Mouse (Mus musculus) neural tube, embryonic 10.5 days (tissue): ENCODE measurements at regions not wholly inside any gene's neighbourhood (a gene's known extent, or its start where the extent isn't known, plus 50 kb on each side); places are given as distances from the start of the nearest gene placed in this dataset.
A peak's percentile ranks its signal among the peaks of the same experiment; 100 is the strongest.

Experiments used
- DNase-seq: peaks from one replicate; pipeline ENCODE4 v3.0.0-alpha.2; 2017; ENCODE audit warnings: low spot score; ENCODE audit errors: extremely low spot score

- DNase-seq, result no peak
These were observed 139.6 kb upstream of the Gm26897 start for GRCm38 (mm10) chr5:111594111-111594510.

- no peak for DNase-seq
These were observed 138.3 kb upstream of the Gm26897 start for GRCm38 (mm10) chr5:111595438-111595837.

DNA sequence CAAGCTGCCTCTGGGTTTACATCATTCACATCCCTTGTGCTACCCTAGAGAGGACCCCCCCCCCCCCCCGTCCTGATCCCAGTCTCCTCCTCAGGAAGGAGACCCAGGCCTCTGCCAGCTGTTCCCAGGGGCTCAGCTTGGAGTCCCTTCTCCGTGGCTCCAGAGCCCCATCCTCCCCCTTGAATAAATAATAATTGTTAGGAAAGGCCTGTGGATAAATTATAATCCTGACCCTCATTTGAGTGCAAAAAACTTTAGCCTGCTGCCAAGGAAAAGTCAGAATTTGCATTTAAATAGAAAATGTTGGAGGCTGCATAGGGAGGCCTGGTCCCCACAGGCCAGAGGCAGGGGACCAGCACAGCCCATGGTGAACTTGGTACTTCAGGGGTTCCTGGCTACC is 136.0 kb upstream of the Gm26897 start:
- DNase-seq, result no peak

DNA sequence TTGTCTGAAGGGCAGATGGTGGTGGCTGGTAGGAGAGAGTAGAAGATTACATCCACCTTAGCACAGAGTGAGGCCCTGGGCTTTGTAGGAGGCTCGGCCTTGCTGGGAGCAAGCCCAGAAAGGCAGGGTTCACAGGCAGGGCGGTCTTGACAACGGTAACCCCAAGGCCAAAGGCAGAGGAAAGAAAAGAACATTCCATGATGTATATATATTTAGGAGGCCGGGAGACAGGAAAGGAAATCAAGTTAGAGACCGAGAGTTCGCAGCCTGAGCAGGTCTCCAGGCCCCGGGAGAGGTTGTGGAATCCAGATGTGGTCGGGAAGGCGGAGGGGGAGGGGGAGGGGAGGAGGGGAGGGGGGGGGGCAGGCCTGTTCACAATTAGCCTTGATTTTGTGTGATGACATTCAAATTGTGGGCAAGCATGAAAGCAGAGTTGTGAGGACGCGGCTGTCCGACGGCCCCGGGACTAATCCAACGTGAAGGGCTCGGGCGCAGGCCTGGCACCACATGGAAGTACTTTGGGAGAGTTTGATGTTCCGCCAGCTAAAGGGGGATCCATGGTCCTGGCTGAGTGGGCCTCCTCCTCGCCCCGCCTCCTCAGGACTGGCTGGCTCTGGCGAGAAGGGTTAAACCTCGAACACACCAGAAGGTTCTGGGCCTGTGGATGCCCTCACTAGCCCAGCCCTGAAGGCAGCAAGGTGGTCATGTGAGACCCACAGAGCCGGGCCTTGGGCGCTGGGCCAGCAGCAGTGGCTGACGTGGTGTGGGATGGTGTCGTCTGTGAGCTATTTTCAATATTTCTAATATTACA is 131.8 kb upstream of the Gm26897 start:
- DNase-seq, result peak; percentile 52

GRCm38 (mm10) chr5:111613687-111614086 is 120.0 kb upstream of the Gm26897 start:
- DNase-seq, result no peak

DNA sequence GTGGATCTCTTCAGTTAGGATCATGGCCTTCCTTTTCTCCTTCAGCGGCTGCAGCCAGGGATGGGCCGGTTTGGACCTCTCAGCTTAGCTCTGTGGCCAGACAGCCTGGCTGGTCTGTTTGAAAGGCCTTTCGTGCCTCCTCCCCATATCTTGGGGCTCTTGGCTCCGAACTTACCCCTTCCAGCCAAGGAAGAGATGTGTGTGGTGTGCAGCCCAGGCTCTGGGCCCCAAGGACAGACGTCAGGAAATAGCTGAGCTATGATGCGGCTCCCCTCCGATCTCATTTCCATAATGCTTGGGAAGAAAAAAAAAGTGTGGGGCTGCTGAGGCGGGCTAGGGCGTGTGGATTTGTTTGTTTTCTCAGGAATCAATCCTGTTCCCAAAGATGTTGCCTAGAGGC is 113.8 kb upstream of the Gm26897 start:
- DNase-seq, result no peak

GRCm38 (mm10) chr5:111620626-111621025 is 113.1 kb upstream of the Gm26897 start:
- no peak for DNase-seq

DNA sequence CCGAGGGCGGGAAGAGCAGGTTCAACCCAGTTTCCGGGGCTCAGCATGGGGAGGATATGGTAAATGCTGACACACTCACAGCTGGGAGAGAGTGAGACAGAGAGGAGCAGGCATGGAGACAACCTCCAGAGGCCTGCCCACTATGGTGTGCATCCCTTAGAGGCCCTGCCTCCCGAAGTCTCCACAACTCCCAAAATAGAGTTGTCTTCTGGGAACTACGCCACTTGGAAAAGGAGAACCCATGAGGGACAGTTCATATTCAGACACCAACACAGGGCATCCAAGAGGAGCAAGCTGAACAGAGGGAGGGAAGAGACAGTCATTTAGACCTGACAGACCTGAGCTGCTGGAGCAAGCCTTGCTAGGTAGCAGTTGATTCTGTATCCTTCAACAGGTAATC is 111.2 kb upstream of the Gm26897 start:
- DNase-seq, result no peak

- DNase-seq, result no peak
These were observed 107.4 kb upstream of the Gm26897 start for GRCm38 (mm10) chr5:111626273-111626798.

DNA sequence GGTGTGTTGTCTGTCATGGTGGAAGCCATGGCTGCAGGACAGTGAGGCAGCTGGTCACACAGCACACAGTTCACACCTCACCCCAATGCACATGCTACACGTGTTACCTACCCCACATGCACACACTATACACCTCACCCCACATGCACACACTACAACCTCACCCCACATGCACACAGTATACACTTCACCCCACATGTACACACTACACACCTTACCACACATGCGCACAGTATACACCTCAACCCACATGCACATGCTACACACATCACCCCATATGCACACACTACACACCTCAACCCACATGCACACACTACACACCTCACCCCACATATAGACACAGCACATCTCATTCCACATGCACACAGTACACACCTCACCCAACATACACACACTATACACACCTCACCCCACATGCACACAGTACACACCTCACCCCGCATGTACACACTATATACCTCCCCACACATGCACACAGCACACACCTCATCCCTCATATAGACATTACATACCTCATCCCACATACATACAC is 103.3 kb upstream of the Gm26897 start:
- no peak for DNase-seq

DNA sequence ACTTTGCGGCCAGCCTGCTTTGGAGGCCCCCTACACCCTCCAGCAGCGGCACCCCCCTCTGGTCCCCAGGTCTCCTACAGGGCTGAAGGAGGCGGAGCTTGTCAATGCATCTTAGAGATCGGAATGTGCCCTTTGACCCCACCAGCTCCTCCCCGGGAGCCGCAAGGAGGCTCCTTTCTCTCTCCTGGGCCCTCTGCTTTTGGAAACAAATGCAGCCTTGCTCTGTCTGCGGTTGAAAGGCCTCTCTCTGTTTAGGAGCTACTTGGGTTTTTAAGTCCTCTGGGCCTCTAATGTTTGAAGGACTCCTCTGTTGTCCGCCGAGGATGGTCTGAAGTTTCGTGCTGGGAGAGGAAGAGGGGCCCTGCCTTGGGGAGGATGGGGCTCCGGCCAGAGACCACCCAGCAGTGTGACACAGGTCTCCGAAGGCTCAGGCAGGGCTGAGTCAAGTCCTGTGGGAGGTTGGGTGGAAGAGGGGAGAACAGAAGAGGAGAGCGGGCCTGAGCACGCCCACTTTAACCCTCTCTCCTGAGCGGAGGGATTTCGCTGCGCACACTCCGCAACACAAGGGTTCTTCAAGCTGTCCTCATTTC is 102.1 kb upstream of the Gm26897 start:
- DNase-seq, result peak; percentile 83

DNA sequence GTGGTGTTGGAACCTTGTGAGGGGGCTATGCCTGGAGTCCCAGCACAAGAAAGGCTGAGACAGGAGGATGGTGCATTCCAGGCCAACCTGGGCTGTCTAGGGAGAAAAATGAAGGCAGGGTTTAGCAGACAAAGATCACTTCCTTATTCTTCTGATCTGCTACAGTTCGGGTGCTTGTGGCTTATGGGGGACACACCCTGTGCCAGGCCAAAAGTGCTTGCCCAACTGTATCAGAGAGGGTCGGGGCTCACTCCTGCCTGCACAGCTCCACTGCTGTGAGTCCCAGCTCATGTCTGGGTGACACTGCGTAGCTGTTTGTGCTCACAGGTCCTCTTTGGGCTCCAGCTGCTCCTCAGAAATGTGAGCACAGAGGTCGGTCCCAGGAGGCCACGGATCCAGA is 98.6 kb upstream of the Gm26897 start:
- DNase-seq, result no peak

- DNase-seq, result no peak
These were observed 96.8 kb upstream of the Gm26897 start for GRCm38 (mm10) chr5:111636969-111637368.

- DNase-seq, result no peak
These were observed 95.4 kb upstream of the Gm26897 start for GRCm38 (mm10) chr5:111638306-111638705.

- peak; percentile 44 for DNase-seq
These were observed 94.0 kb upstream of the Gm26897 start for GRCm38 (mm10) chr5:111639476-111640287.

- DNase-seq, result no peak
These were observed 92.7 kb upstream of the Gm26897 start for GRCm38 (mm10) chr5:111640976-111641375.

GRCm38 (mm10) chr5:111641685-111642084 is 92.0 kb upstream of the Gm26897 start:
- DNase-seq, result no peak

GRCm38 (mm10) chr5:111644142-111644541 is 89.6 kb upstream of the Gm26897 start:
- no peak for DNase-seq

DNA sequence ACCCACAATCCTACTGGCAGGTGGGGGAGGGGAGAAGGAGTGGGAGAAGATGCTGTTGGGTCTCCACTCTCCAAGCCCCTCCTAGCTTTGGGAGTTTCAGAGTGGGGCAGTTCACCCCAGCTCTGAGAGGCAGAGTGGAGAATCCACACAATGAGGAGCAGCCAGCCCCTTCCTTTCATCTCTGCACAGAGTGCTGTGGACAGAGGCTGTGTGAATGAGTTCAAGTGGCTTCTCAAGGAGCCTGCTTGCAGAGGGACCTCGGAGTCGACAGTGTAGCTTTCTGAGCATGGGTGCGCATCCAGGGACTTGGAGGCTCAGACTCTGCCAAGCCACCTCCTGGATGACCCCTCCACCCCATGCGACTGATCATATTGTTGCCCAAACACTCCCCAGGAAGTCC is 88.9 kb upstream of the Gm26897 start:
- no peak for DNase-seq

DNA sequence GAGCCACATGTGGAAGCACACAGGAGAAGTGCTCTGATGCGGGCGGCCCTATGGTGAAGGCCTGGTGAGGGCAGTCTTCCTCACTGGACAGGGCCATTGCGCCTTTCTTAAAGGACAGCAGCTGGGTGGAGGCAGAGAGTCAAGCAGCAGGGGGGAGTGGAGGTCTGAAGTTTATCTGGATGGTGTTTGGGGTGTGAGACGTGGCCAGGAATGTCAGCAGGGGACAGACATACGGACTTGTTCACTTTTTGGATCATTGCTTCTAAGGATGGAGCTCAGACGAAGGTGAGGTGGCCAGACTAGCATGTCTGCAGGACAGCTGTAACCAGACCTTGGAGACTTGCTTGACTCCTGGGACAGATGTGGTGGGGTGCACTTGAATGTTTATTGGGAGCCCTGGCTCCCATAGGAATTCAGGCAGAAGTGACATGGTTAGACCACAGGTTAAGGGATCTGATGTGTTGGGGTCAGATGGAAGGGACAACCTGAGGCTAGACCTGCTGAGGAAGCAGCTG is 86.0 kb upstream of the Gm26897 start:
- no peak for DNase-seq

DNA sequence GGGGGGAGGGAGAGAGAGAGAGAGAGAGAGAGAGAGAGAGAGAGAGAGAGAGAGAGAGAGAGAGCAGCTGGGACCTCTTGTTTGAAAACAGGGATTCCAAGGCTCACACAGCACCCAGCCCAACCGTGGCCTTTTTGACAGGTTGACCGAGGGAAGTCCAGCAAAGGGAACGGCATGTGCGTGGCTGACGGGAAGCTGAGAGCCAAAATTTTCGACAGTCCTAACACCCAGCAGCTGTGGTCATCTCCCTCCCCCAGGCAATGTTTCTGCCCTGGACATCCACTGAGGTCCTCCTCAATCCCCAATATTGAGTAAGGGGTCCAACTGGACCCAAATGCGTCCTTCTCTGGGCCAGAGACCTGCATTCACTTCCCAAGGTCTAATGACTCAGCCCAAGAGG is 85.2 kb upstream of the Gm26897 start:
- no peak for DNase-seq
